Mouse (Mus musculus) stomach, embryonic 14.5 days (tissue): ENCODE measurements around the gene Slc38a4. TPM values are rescaled to one million over a fixed set of nuclear protein-coding genes. Genes with fewer than 3 reads are reported as not detected.

Source experiments
- ATAC-seq: fragments of 200-750 bp; cut with Nextera tagmentation; 2 replicates; pipeline ENCODE4 v1.8.0; 2017; ENCODE audit warnings: low read depth, moderate TSS enrichment; ENCODE audit not compliant: insufficient number of reproducible peaks, insufficient read depth, low FRiP score
- H3K27ac ChIP-seq: fragments of 300-500 bp; sonication (generic); 2 replicates; pipeline ENCODE4 v1.5.1; 2014; ENCODE audit warnings: mild to moderate bottlenecking, low read length, moderate library complexity, mixed read lengths
- H3K27me3 ChIP-seq: fragments of 300-500 bp; sonication (generic); 2 replicates; pipeline ENCODE4 v1.6.1; 2014; ENCODE audit warnings: low read length, control low read depth, mixed read lengths; ENCODE audit not compliant: control insufficient read depth, insufficient read depth
- H3K36me3 ChIP-seq: fragments of 300-500 bp; sonication (generic); 2 replicates; pipeline ENCODE4 v1.6.1; 2014; ENCODE audit warnings: mild to moderate bottlenecking, control low read depth, low read length, moderate library complexity, mixed read lengths; ENCODE audit not compliant: control insufficient read depth, insufficient read depth
- H3K4me1 ChIP-seq: fragments of 300-500 bp; sonication (generic); 2 replicates; pipeline ENCODE4 v1.6.1; 2014; ENCODE audit warnings: low read length, control low read depth, mixed read lengths; ENCODE audit not compliant: control insufficient read depth, insufficient read depth
- H3K4me2 ChIP-seq: fragments of 300-500 bp; sonication (generic); replicated peaks from 2 replicates; pipeline ENCODE4 v1.6.1; 2014; ENCODE audit warnings: low read depth, low read length, control low read depth
- H3K4me3 ChIP-seq: fragments of 300-500 bp; sonication (generic); 2 replicates; pipeline ENCODE4 v1.5.1; 2014; ENCODE audit warnings: low read depth, low read length, control low read depth
- H3K9ac ChIP-seq: fragments of 300-500 bp; sonication (generic); replicated peaks from 2 replicates; pipeline ENCODE4 v1.6.1; 2014; ENCODE audit warnings: low read depth, mild to moderate bottlenecking, control low read depth, low read length, moderate library complexity, mixed read lengths
- H3K9me3 ChIP-seq: fragments of 300-500 bp; sonication (generic); 2 replicates; pipeline ENCODE4 v1.6.1; 2016; ENCODE audit warnings: low read depth, low read length, control low read depth; ENCODE audit not compliant: control insufficient read depth
- WGBS: fragments of 180-500 bp; shearing (Covaris S2); extraction: QIAGEN DNeasy Blood & Tissue Kit; methylation state at CpG from one replicate; pipeline ENCODE4 v1.1.7; 2014; 5-methylcytosine and 5-hydroxymethylcytosine counted together
- polyA plus RNA-seq: library from polyadenylated mRNA; unstranded; fragments of >200 nt; fragmentation: Nextera tagmentation; extraction: Ambion mirVana; gene quantifications from 2 replicates; pipeline ENCODE4 v1.2.1, GENCODE M21; 2014

Slc38a4 gene
- polyA plus RNA-seq, 1 experiment from 2014 or later = 59.1 TPM

GRCm38 (mm10) chr15:96985618-96986017 is 70.1 kb downstream of the Slc38a4 start:
- H3K36me3 ChIP-seq = no peaks in the 10 kb centered on the region
- H3K9ac ChIP-seq = no peak overlapping the region
- H3K4me1 ChIP-seq = peaks cover 10% of the 10 kb centered on the region; the same call in 1 of the 2 replicates
- no peak overlapping the region for H3K27ac ChIP-seq
- no peak overlapping the region for H3K4me3 ChIP-seq
- 70% methylated on average over 8 of the region's 8 CpGs for WGBS
- H3K4me2 ChIP-seq = no peak overlapping the region
- ATAC-seq = no peak
- H3K9me3 ChIP-seq = no peaks in the 10 kb centered on the region
- no peaks in the 10 kb centered on the region for H3K27me3 ChIP-seq

GRCm38 (mm10) chr15:96983581-96984330 is 72.0 kb downstream of the Slc38a4 start:
- Histone ChIP-seq H3K36me3 (no peaks in the 10 kb centered on the region), H3K9ac (no peak overlapping the region), H3K4me1 (peaks cover 10% of the 10 kb centered on the region; the same call in 1 of the 2 replicates), H3K4me2 (0 out of 2 replicates have a peak overlapping the region, but pooled peaks have one; percentile 12), H3K4me3 (no peak overlapping the region), H3K9me3 (no peaks in the 10 kb centered on the region), H3K27ac (peak overlapping the region; percentile 87), H3K27me3 (no peaks in the 10 kb centered on the region)
- WGBS = 51% methylated on average over 13 of the region's 13 CpGs
- ATAC-seq = no peak

GRCm38 (mm10) chr15:96975125-96975524 is 80.6 kb downstream of the Slc38a4 start:
- Histone ChIP-seq H3K4me2 (no peak overlapping the region), H3K36me3 (no peaks in the 10 kb centered on the region), H3K27ac (no peak overlapping the region), H3K4me1 (peaks cover 3% of the 10 kb centered on the region; the same call in 1 of the 2 replicates), H3K9ac (no peak overlapping the region), H3K4me3 (no peak overlapping the region), H3K27me3 (no peaks in the 10 kb centered on the region), H3K9me3 (no peaks in the 10 kb centered on the region)
- no peak for ATAC-seq
- 56% methylated on average over 9 of the region's 9 CpGs for WGBS

- Histone ChIP-seq H3K9ac (no peak overlapping the region), H3K36me3 (no peaks in the 10 kb centered on the region), H3K4me1 (peaks cover 3% of the 10 kb centered on the region; the same call in 1 of the 2 replicates), H3K4me2 (no peak overlapping the region), H3K9me3 (no peaks in the 10 kb centered on the region), H3K4me3 (no peak overlapping the region), H3K27me3 (no peaks in the 10 kb centered on the region), H3K27ac (no peak overlapping the region)
- WGBS = 86% methylated on average over 5 of the region's 5 CpGs
- no peak for ATAC-seq
These were observed 81.6 kb downstream of the Slc38a4 start for GRCm38 (mm10) chr15:96974131-96974530.

GRCm38 (mm10) chr15:96973370-96973769 is 82.4 kb downstream of the Slc38a4 start:
- ATAC-seq = no peak
- no peaks in the 10 kb centered on the region for H3K9me3 ChIP-seq
- H3K27ac ChIP-seq = peak overlapping the region; percentile 28; the same call in 1 of the 2 replicates
- no peak overlapping the region for H3K4me3 ChIP-seq
- peaks cover 3% of the 10 kb centered on the region; the same call in 1 of the 2 replicates for H3K4me1 ChIP-seq
- H3K27me3 ChIP-seq = no peaks in the 10 kb centered on the region
- WGBS = 75% methylated on average over 4 of the region's 4 CpGs
- no peak overlapping the region for H3K9ac ChIP-seq
- H3K36me3 ChIP-seq = no peaks in the 10 kb centered on the region
- H3K4me2 ChIP-seq = no peak overlapping the region

GRCm38 (mm10) chr15:96972706-96973274 is 83.0 kb downstream of the Slc38a4 start:
- H3K27me3 ChIP-seq = no peaks in the 10 kb centered on the region
- peak overlapping the region; percentile 28; the same call in 1 of the 2 replicates for H3K27ac ChIP-seq
- H3K4me1 ChIP-seq = peaks cover 3% of the 10 kb centered on the region; the same call in 1 of the 2 replicates
- no peaks in the 10 kb centered on the region for H3K9me3 ChIP-seq
- no peak for ATAC-seq
- WGBS = 57% methylated on average over 3 of the region's 3 CpGs
- no peak overlapping the region for H3K4me3 ChIP-seq
- H3K4me2 ChIP-seq = no peak overlapping the region
- no peaks in the 10 kb centered on the region for H3K36me3 ChIP-seq
- H3K9ac ChIP-seq = no peak overlapping the region

GRCm38 (mm10) chr15:96971906-96972305 is 83.8 kb downstream of the Slc38a4 start:
- H3K4me1 ChIP-seq = peaks cover 3% of the 10 kb centered on the region; the same call in 1 of the 2 replicates
- H3K36me3 ChIP-seq = no peaks in the 10 kb centered on the region
- H3K9ac ChIP-seq = no peak overlapping the region
- 87% methylated on average over 9 of the region's 9 CpGs for WGBS
- H3K9me3 ChIP-seq = no peaks in the 10 kb centered on the region
- H3K27ac ChIP-seq = no peak overlapping the region
- no peak overlapping the region for H3K4me2 ChIP-seq
- no peaks in the 10 kb centered on the region for H3K27me3 ChIP-seq
- no peak for ATAC-seq
- no peak overlapping the region for H3K4me3 ChIP-seq

GRCm38 (mm10) chr15:96969792-96970191 is 86.0 kb downstream of the Slc38a4 start:
- Histone ChIP-seq H3K4me2 (no peak overlapping the region), H3K9ac (no peak overlapping the region), H3K27me3 (no peaks in the 10 kb centered on the region), H3K4me1 (peaks cover 3% of the 10 kb centered on the region; the same call in 1 of the 2 replicates), H3K4me3 (no peak overlapping the region), H3K9me3 (no peaks in the 10 kb centered on the region), H3K27ac (no peak overlapping the region), H3K36me3 (no peaks in the 10 kb centered on the region)
- 47% methylated on average over 4 of the region's 4 CpGs for WGBS
- no peak for ATAC-seq
